Mouse (Mus musculus) bone marrow macrophage, adult 2 months (primary cell): ENCODE measurements around the gene Dip2c. TPM values are rescaled to one million over a fixed set of nuclear protein-coding genes. Genes with fewer than 3 reads are reported as not detected.

Experiments used
- H3K27ac ChIP-seq: 2 replicates; pipeline ENCODE4 v1.5.1; 2012; ENCODE audit warnings: low read depth, low read length; ENCODE audit not compliant: insufficient read depth
- H3K4me1 ChIP-seq: 2 replicates; pipeline ENCODE4 v1.6.1; 2012; ENCODE audit warnings: low read length; ENCODE audit not compliant: control insufficient read depth, insufficient read depth
- H3K4me3 ChIP-seq: 2 replicates; pipeline ENCODE4 v1.5.1; 2012; ENCODE audit warnings: mild to moderate bottlenecking, low read length, moderate library complexity; ENCODE audit not compliant: insufficient read depth
- CTCF ChIP-seq: IDR thresholded peaks from 2 replicates; pipeline ENCODE4 v1.5.1; 2012; ENCODE audit warnings: low read depth, mild to moderate bottlenecking, low read length, moderate library complexity
- POLR2A ChIP-seq: IDR thresholded peaks from 2 replicates; pipeline ENCODE4 v1.6.1; 2012; ENCODE audit warnings: mild to moderate bottlenecking, low read depth, low read length, borderline replicate concordance
- polyA plus RNA-seq: library from polyadenylated mRNA; stranded (reverse); fragments of >200 nt; gene quantifications from 2 replicates; pipeline ENCODE4 v1.2.4, GENCODE M21; 2012; ENCODE audit not compliant: missing spikeins, insufficient read depth, insufficient read length

Dip2c gene
- polyA plus RNA-seq, 1 experiment: 2.1 TPM

- no peak for TF ChIP-seq POLR2A
- no peak for TF ChIP-seq CTCF
- Histone ChIP-seq H3K4me1 (peaks cover 11% of the 10 kb centered on the region), H3K27ac (no peak overlapping the region), H3K4me3 (no peak overlapping the region)
Measured at GRCm38 (mm10) chr13:9377130-9377529, 100.8 kb downstream of the Dip2c start.

DNA sequence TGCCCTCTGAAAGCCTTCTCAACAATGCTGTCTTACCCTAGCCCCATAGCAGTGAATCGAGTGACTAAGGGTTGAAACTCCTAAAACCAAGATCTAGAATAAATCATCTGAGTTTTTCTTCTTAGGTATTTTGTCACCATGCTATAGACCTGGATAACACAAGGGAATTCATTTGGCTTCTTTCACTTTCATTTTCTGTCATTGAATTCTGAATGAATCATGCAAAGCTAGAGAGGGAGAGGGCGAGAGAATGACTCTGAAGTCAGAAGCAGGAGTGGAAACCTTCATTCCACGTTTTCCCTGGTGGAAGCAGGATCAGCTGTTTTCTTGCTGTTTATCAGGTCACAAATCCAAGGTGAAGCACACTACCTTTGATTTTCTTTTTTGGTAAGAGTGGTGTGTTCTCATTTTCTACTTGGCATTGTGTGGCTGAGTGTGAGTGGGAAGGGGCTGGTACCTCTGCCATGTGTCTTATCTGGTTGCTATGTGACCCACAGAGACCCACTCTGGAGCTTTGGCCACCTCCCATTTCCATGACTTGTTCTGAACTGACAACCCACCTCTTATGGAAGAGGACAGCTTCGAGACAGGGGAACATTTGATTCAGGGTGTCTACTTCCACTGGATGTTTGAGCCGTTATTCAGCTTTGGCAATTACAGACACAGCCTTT, 104.5 kb downstream of the Dip2c start:
- Histone ChIP-seq H3K4me1 (peaks cover 11% of the 10 kb centered on the region), H3K27ac (no peak overlapping the region), H3K4me3 (no peak overlapping the region)
- TF ChIP-seq CTCF: no peak
- no peak for TF ChIP-seq POLR2A

- no peak for TF ChIP-seq CTCF
- TF ChIP-seq POLR2A: no peak
- Histone ChIP-seq H3K4me3 (no peak overlapping the region), H3K4me1 (peaks cover 21% of the 10 kb centered on the region), H3K27ac (no peak overlapping the region)
Measured at GRCm38 (mm10) chr13:9388017-9388416, 111.7 kb downstream of the Dip2c start.

GRCm38 (mm10) chr13:9389334-9389733, 113.0 kb downstream of the Dip2c start:
- Histone ChIP-seq H3K4me1 (peaks cover 21% of the 10 kb centered on the region), H3K4me3 (no peak overlapping the region), H3K27ac (no peak overlapping the region)
- TF ChIP-seq CTCF (no peak), POLR2A (no peak)

GRCm38 (mm10) chr13:9390204-9390804, 114.0 kb downstream of the Dip2c start:
- Histone ChIP-seq H3K4me3 (no peak overlapping the region), H3K4me1 (peaks cover 21% of the 10 kb centered on the region), H3K27ac (no peak overlapping the region)
- TF ChIP-seq POLR2A (no peak), CTCF (no peak)

GRCm38 (mm10) chr13:9393470-9393869, 117.1 kb downstream of the Dip2c start:
- no peak overlapping the region for H3K4me3 ChIP-seq
- TF ChIP-seq CTCF (no peak), POLR2A (no peak)

DNA sequence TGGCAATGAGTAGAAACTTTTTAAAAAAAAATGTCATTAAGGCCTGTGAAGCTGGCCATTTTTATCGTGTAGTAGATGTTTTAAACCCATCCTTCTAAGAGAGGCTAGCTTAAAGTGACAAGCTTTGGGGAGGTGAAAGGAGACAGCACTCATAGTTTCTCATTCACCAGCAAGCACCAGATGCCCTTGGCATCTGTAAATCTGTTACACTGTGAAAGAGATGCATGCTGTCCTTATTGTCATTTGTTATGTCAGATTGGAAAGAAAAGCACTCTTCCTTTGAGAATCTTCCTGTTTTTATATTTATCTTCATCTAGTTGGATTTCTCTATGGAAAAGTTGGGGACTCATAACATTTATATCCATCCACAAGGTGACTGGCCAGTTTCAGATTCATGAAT, 119.0 kb downstream of the Dip2c start:
- Histone ChIP-seq H3K4me1 (peaks cover 11% of the 10 kb centered on the region), H3K27ac (no peak overlapping the region), H3K4me3 (no peak overlapping the region)
- TF ChIP-seq POLR2A: no peak
- no peak for TF ChIP-seq CTCF

More at GRCm38 (mm10) chr13:9393470-9393869, 117.1 kb downstream of the Dip2c start:
- no peak overlapping the region for H3K27ac ChIP-seq
- H3K4me1 ChIP-seq: peaks cover 15% of the 10 kb centered on the region

DNA sequence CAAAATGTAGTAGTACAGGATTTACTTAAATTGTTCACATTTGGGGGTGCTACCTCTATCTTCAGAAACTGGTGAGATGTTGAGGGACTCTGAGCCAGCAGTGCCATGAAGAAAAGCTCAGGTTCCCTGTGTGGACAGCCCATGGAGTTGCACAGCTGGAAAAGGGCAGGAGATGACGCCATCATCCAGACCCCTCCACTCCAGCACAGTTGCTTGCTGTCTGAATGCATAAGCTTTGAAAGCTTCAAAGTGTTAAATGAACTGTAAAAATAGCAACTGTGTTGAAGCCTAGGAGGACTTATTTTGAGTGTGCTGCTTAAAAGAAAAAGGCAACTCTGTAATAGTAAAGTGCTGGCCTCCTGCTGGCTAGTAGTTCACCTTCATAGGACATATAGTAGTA, 122.5 kb downstream of the Dip2c start:
- TF ChIP-seq POLR2A (no peak), CTCF (no peak)
- no peak overlapping the region for H3K4me3 ChIP-seq
- no peak overlapping the region for H3K27ac ChIP-seq
- H3K4me1 ChIP-seq: no peaks in the 10 kb centered on the region

- TF ChIP-seq CTCF (no peak), POLR2A (no peak)
- H3K4me1 ChIP-seq: peaks cover 12% of the 10 kb centered on the region
- no peak overlapping the region for H3K27ac ChIP-seq
- H3K4me3 ChIP-seq: no peak overlapping the region
Measured at GRCm38 (mm10) chr13:9405399-9405798, 129.1 kb downstream of the Dip2c start.

DNA sequence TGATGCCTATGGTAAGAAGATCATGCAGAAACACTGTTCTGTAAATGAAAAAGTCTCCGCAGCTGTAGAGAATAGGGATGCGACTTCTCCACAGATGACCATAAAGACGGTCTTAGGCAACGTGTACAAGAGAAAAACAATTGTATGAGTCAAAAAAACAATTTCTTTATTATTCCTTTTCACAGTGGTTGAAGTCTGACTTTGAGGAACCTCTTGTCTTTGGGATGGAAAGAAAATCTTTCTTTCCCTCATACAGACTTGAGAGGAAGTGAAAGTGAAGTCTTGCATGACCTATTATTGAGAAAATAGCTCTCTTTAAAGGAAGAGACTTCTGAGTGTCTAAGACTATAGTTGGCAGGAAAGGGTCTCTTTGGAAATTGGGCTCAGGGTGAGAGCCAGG, 132.7 kb downstream of the Dip2c start:
- H3K27ac ChIP-seq: peak overlapping the region; percentile 82
- peaks cover 12% of the 10 kb centered on the region for H3K4me1 ChIP-seq

More for the DNA sequence above, 132.7 kb downstream of the Dip2c start:
- TF ChIP-seq POLR2A (no peak), CTCF (no peak)
- no peak overlapping the region for H3K4me3 ChIP-seq
